Mouse (Mus musculus) liver (tissue): ENCODE measurements around the gene Top3a.
A peak's percentile ranks its signal among the peaks of the same experiment; 100 is the strongest.
"Not testable (repeated sequence)": the region's sequence is repeated elsewhere in the genome, so short reads cannot be mapped to it uniquely, and the experiment has no call there.

Experiments used
- DNase-seq: peaks from one replicate; pipeline ENCODE4 v3.0.0-alpha.2; 2020; ENCODE audit warnings: mixed read lengths

Gene Top3a

GRCm38 (mm10) chr11:60776829-60777740 is at the start of gene Top3a, which contains the start of gene Smcr8:
Gene Top3a, minus strand, starts transcription at chr11:60777365.
Gene Smcr8, plus strand, starts transcription at chr11:60777524.
- peak; percentile 90 for DNase-seq

- no peak for DNase-seq
Measured at GRCm38 (mm10) chr11:60826700-60827099, 49.5 kb upstream of the Top3a start.

- DNase-seq: no peak
Measured at GRCm38 (mm10) chr11:60825191-60825590, 48.0 kb upstream of the Top3a start.

GRCm38 (mm10) chr11:60823771-60824170 is 46.6 kb upstream of the Top3a start:
- no peak for DNase-seq

- no peak for DNase-seq
Measured at GRCm38 (mm10) chr11:60816398-60816797, 39.2 kb upstream of the Top3a start.

- DNase-seq: not testable (repeated sequence)
Measured at GRCm38 (mm10) chr11:60811618-60812017, 34.5 kb upstream of the Top3a start, which contains the start of gene Shmt1. Gene Shmt1, minus strand, starts transcription at chr11:60811718.

- peak; percentile 94 for DNase-seq
Measured at GRCm38 (mm10) chr11:60811054-60811460, 33.9 kb upstream of the Top3a start.

- no peak for DNase-seq
Measured at GRCm38 (mm10) chr11:60810046-60810965, 33.1 kb upstream of the Top3a start.

GRCm38 (mm10) chr11:60809546-60809945 is 32.4 kb upstream of the Top3a start:
- no peak for DNase-seq

- DNase-seq: peak; percentile 19
Measured at GRCm38 (mm10) chr11:60808286-60809070, 31.3 kb upstream of the Top3a start.

- no peak for DNase-seq
Measured at GRCm38 (mm10) chr11:60800892-60801291, 23.7 kb upstream of the Top3a start.

GRCm38 (mm10) chr11:60799977-60800376 is 22.8 kb upstream of the Top3a start:
- no peak for DNase-seq

GRCm38 (mm10) chr11:60796342-60796741 is 19.2 kb upstream of the Top3a start:
- DNase-seq: no peak

- DNase-seq: no peak
Measured at GRCm38 (mm10) chr11:60790472-60790871, 13.3 kb upstream of the Top3a start.

GRCm38 (mm10) chr11:60787595-60787994 is 10.4 kb upstream of the Top3a start:
- no peak for DNase-seq

GRCm38 (mm10) chr11:60784179-60784922 is 7.2 kb upstream of the Top3a start:
- no peak for DNase-seq

GRCm38 (mm10) chr11:60779673-60780189 is 2.6 kb upstream of the Top3a start:
- DNase-seq: no peak

- no peak for DNase-seq
Measured at GRCm38 (mm10) chr11:60777801-60778370, 721 bp upstream of the Top3a start.

- DNase-seq: no peak
Measured at GRCm38 (mm10) chr11:60776107-60776828, 897 bp downstream of the Top3a start.

- DNase-seq: no peak
Measured at GRCm38 (mm10) chr11:60775578-60775977, 1.6 kb downstream of the Top3a start.
